In the genomic region with DNA sequence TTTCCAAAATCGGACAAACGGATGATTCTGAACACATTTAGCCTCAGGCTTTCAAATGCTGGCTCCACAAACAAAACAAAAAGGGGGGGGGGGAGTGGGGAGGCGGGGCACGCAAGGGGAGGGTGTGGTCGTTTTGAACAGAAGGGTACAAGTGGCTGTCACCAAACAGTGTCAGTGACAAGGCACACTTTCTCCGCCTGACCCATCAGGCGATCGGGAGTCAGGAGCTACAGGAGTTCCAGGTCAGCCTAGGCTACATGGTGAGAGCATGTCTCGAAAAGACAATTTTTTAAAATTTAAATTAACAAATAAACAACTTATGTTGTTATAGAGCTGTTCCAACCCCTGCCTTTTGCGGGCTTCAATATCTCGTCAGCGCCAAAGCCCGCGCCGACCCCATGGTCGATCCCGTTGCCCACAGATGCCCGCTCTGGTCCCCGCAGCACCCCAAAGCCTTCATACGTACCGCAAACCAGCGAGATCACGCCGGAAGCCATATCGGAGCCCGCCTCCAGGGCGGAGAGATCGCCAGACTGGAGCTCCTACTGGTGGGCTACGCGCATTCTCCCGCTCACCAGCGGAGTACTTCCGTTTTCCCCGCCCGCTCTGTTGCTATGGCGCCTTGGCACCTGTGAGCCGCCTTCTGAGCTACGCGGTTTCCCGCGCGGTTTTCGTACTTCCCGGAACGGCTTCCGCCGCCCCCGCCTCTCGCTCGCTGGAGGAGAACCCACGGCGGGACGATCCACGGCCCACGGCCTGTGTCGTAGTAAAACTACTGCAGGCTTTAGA, we compare ENCODE assay signal across 8 mouse cellular contexts. TPM values are rescaled to one million over a fixed set of nuclear protein-coding genes. Genes with fewer than 3 reads are reported as not detected.
A peak's percentile ranks its signal among the peaks of the same experiment; 100 is the strongest.
DNase-seq lines count a peak whose midpoint lies in the region; ATAC-seq lines count a peak whose summit lies in the region.

A gene (minus strand): TSS at position 650 of the 789 bp plus-strand sequence.

- peak within 1 kb of the TSS; percentile 85 for H3K27ac ChIP-seq in forebrain, embryonic 14.5 days (ENCODE audit: low read depth, low read length)
- peak within 1 kb of the TSS; percentile 94 for H3K27ac ChIP-seq in neural tube, embryonic 15.5 days (replicated peaks)

- peak within 1 kb of the TSS; percentile 79 for H3K9ac ChIP-seq in forebrain, embryonic 14.5 days (ENCODE audit: low read length)
- peak within 1 kb of the TSS; percentile 74 for H3K9ac ChIP-seq in neural tube, embryonic 15.5 days (replicated peaks)

- intact Hi-C loops in heart, postnatal 14 days (cut with DNase I): loop anchor here (1.0 to 5.0 kb wide), 3 partner anchors 16 to 91 kb away; a partner anchor contains a TSS

- H3K9me3 ChIP-seq in forebrain, embryonic 14.5 days (replicated peaks; ENCODE audit: control insufficient read depth, low read length): no peaks in the 10 kb centered on the region
- no peaks in the 10 kb centered on the region for H3K9me3 ChIP-seq in neural tube, embryonic 15.5 days (replicated peaks)

- peak within 1 kb of the TSS; percentile 60 for H3K4me3 ChIP-seq in forebrain, embryonic 14.5 days (ENCODE audit: low read depth, low read length)
- H3K4me3 ChIP-seq in neural tube, embryonic 15.5 days (replicated peaks): peak within 1 kb of the TSS; percentile 67

- peak; percentile 95 for DNase-seq in ES-CJ7 (ENCODE audit: low read depth, low spot score)
- DNase-seq in cerebellum, adult 11 months: peak; percentile 94
- peak; percentile 99 for DNase-seq in forebrain, embryonic 14.5 days (ENCODE audit: low spot score)
- DNase-seq in heart, postnatal 14 days: peak; percentile 92 to 95
- DNase-seq in layer of hippocampus, adult 11-12 months (ENCODE audit: low spot score): peak; percentile 96
- peak; percentile 98 for DNase-seq in lung, adult 18-20 months
- DNase-seq in testis, postnatal 14 days (ENCODE audit: low spot score): peak; percentile 94

- WGBS in forebrain, embryonic 14.5 days: under 1% methylated on average over 56 of the region's 56 CpGs
- WGBS in neural tube, embryonic 15.5 days: under 1% methylated on average over 55 of the region's 56 CpGs

- H3K4me1 ChIP-seq in forebrain, embryonic 14.5 days (ENCODE audit: control insufficient read depth, insufficient read depth, low read length): peaks cover 11% of the 10 kb centered on the region
- H3K4me1 ChIP-seq in neural tube, embryonic 15.5 days: peaks cover 26% of the 10 kb centered on the region

- peak; percentile 99 for ATAC-seq in forebrain, embryonic 14.5 days
- ATAC-seq in neural tube, embryonic 15.5 days (ENCODE audit: low FRiP score): peak; percentile 98

- no peaks in the 10 kb centered on the region for H3K27me3 ChIP-seq in forebrain, embryonic 14.5 days (replicated peaks; ENCODE audit: control insufficient read depth, insufficient read depth, low read length)
- H3K27me3 ChIP-seq in neural tube, embryonic 15.5 days (replicated peaks): no peaks in the 10 kb centered on the region

- peaks cover 3% of the 10 kb centered on the region; the same call in 1 of the 2 replicates for H3K36me3 ChIP-seq in forebrain, embryonic 14.5 days (ENCODE audit: control insufficient read depth, insufficient read depth, low read length)
- peaks cover 2% of the 10 kb centered on the region; the same call in 1 of the 2 replicates for H3K36me3 ChIP-seq in neural tube, embryonic 15.5 days

- H3K4me2 ChIP-seq in forebrain, embryonic 14.5 days (ENCODE audit: low read length): peak within 1 kb of the TSS; percentile 72
- H3K4me2 ChIP-seq in neural tube, embryonic 15.5 days: peak within 1 kb of the TSS; percentile 70

RNA-seq across cellular contexts. Expression of the gene that starts here (rescaled TPM):
- polyA plus RNA-seq in forebrain, embryonic 14.5 days (2014; fragmentation: Nextera tagmentation; extraction: Ambion mirVana): 129 and 149 TPM in 2 replicates
- total RNA-seq in heart, postnatal 14 days (2021): 10 to 100 TPM; 28.7 to 36.2 TPM
- 87.8 and 90.3 TPM in 2 replicates for polyA plus RNA-seq in neural tube, embryonic 15.5 days (2015; fragmentation: Nextera tagmentation; extraction: Ambion mirVana)

Comparison
In these comparisons a context has a peak if more than half of its experiments do, and no peak if none do; other contexts are left out.
1. Peak in every context shown above with its lines: DNase-seq, ATAC-seq, H3K4me3 ChIP-seq and H3K27ac ChIP-seq.